Comparison of ENCODE assay signal across 8 mouse cellular contexts in the genomic region with DNA sequence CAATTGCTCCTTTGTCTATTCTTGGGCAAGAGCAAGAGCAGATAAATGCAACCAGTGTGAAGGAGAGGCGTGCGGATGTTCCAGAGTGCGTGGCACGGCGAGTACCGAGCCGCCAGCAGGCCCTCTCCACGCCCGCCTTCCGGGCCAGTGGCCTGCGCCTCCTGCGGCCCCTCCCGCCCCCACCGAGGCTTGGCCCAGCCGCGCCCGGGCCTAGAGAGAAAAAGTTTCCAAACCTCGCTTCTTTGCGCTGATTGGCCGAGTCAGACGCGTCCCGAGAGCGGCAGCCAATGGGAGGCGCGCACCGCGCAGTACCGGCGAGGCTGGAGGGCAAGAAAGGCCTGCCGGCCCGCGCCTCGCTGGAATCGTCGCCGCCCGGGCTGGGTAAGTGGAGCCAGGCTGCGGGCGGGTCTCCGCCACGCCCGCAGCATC. TPM values are rescaled to one million over a fixed set of nuclear protein-coding genes. Genes with fewer than 3 reads are reported as not detected.
A peak's percentile ranks its signal among the peaks of the same experiment; 100 is the strongest.
DNase-seq lines count a peak whose midpoint lies in the region; ATAC-seq and TF ChIP-seq lines count a peak whose summit lies in the region.

A gene (plus strand): TSS at position 288 of the 429 bp plus-strand sequence.
A gene (minus strand): TSS at position 364 of the 429 bp plus-strand sequence.

- peak; percentile 58 for DNase-seq in Patski (ENCODE audit: low read depth, low spot score)
- peak; percentile 86 to 92 for DNase-seq in cerebellum, postnatal 10 days
- DNase-seq in frontal cortex, postnatal 10 days (ENCODE audit: low spot score in 2 of 2) = peak; percentile 55 to 80
- peak; percentile 90 for DNase-seq in hindbrain, embryonic 11.5 days (ENCODE audit: low spot score)
- peak; percentile 81 for DNase-seq in layer of hippocampus, adult 9-11 months
- peak; percentile 97 for DNase-seq in lung, postnatal 0 days (ENCODE audit: low spot score)
- peak; percentile 81 for DNase-seq in ovary, postnatal 10 days (ENCODE audit: low spot score)
- DNase-seq in thymus, postnatal 10 days (ENCODE audit: low spot score in 2 of 2) = peak; percentile 87 to 89

- no peak for TF ChIP-seq CTCF in Patski (IDR thresholded peaks at IDR 0.05)
- no peak for TF ChIP-seq CTCF in lung, postnatal 0 days (IDR thresholded peaks at IDR 0.05)

- H3K27me3 ChIP-seq in Patski = no peaks in the 10 kb centered on the region
- H3K27me3 ChIP-seq in hindbrain, embryonic 11.5 days (ENCODE audit: control insufficient read depth, insufficient read depth, low read length) = no peaks in the 10 kb centered on the region
- no peaks in the 10 kb centered on the region for H3K27me3 ChIP-seq in lung, postnatal 0 days (replicated peaks; ENCODE audit: insufficient read depth, low read length)

- H3K27ac ChIP-seq in hindbrain, embryonic 11.5 days (ENCODE audit: low read depth, low read length) = peak within 1 kb of the TSS; percentile 69
- H3K27ac ChIP-seq in lung, postnatal 0 days (ENCODE audit: low read length) = peak within 1 kb of the TSS; percentile 89

- under 1% methylated on average over 37 of the region's 43 CpGs for WGBS in hindbrain, embryonic 11.5 days
- WGBS in lung, postnatal 0 days = 1% methylated on average over 31 of the region's 43 CpGs

- H3K4me2 ChIP-seq in hindbrain, embryonic 11.5 days (replicated peaks; ENCODE audit: low read depth, low read length) = peak within 1 kb of the TSS; percentile 65
- peak within 1 kb of the TSS; percentile 74 for H3K4me2 ChIP-seq in lung, postnatal 0 days (replicated peaks; ENCODE audit: low read depth, low read length)

- in situ Hi-C loops in Patski (cut with MboI; ENCODE audit: low pct_unique_long_range_greater_than_20kb) = no loop called here

- POLR2A ChIA-PET in Patski (lab: Charles Lee) = interaction anchor here (0.7 kb wide), 1 partner anchor 264 kb away, joined by 3 read pairs; no protein-coding TSS in a partner anchor

- CTCF ChIA-PET in Patski (lab: Charles Lee) = interaction anchor here (1.5 kb wide), 1 partner anchor 18 kb away, joined by 3 read pairs; no protein-coding TSS in a partner anchor

- no peaks in the 10 kb centered on the region for H3K4me1 ChIP-seq in hindbrain, embryonic 11.5 days (replicated peaks; ENCODE audit: control insufficient read depth, insufficient read depth, low read length)
- peaks cover 10% of the 10 kb centered on the region for H3K4me1 ChIP-seq in lung, postnatal 0 days (ENCODE audit: insufficient read depth, low read depth, low read length)

- peak within 1 kb of the TSS; percentile 80 for H3K4me3 ChIP-seq in hindbrain, embryonic 11.5 days (ENCODE audit: low read depth, low read length)
- H3K4me3 ChIP-seq in lung, postnatal 0 days (ENCODE audit: low read depth, low read length) = peak within 1 kb of the TSS; percentile 62

- H3K9ac ChIP-seq in hindbrain, embryonic 11.5 days (ENCODE audit: low read depth, low read length) = peak within 1 kb of the TSS; percentile 91
- peak within 1 kb of the TSS; percentile 69 for H3K9ac ChIP-seq in lung, postnatal 0 days (replicated peaks; ENCODE audit: low read depth)

- no peaks in the 10 kb centered on the region for H3K36me3 ChIP-seq in hindbrain, embryonic 11.5 days (ENCODE audit: control insufficient read depth, insufficient read depth, low read length)
- H3K36me3 ChIP-seq in lung, postnatal 0 days (ENCODE audit: insufficient read depth, low read length) = no peaks in the 10 kb centered on the region

- TF ChIP-seq EP300 in lung, postnatal 0 days (IDR thresholded peaks at IDR 0.05) = no peak

- no peaks in the 10 kb centered on the region for H3K9me3 ChIP-seq in hindbrain, embryonic 11.5 days (ENCODE audit: control insufficient read depth, low read length)
- H3K9me3 ChIP-seq in lung, postnatal 0 days (ENCODE audit: low read length) = no peaks in the 10 kb centered on the region

- peak; percentile 93 for ATAC-seq in Patski
- peak; percentile 88 for ATAC-seq in hindbrain, embryonic 11.5 days (ENCODE audit: low FRiP score)
- peak; percentile 87 for ATAC-seq in lung, postnatal 0 days

RNA-seq across cellular contexts. Expression of the first gene that starts in this region (rescaled TPM):
- 81.0 TPM for polyA plus RNA-seq in Patski (2021)
- 144 and 148 TPM in 2 replicates for polyA plus RNA-seq in hindbrain, embryonic 11.5 days (2014; fragmentation: Nextera tagmentation; extraction: Ambion mirVana)
- 37.7 TPM in 2 replicates for polyA plus RNA-seq in lung, postnatal 0 days (2015; fragmentation: Nextera tagmentation; extraction: Ambion mirVana)

RNA-seq across cellular contexts. Expression of the second gene that starts in this region (rescaled TPM):
- 23.4 TPM for polyA plus RNA-seq in Patski (2021)
- 18.1 and 24.2 TPM in 2 replicates for polyA plus RNA-seq in hindbrain, embryonic 11.5 days (2014; fragmentation: Nextera tagmentation; extraction: Ambion mirVana)
- 13.2 and 14.0 TPM in 2 replicates for polyA plus RNA-seq in lung, postnatal 0 days (2015; fragmentation: Nextera tagmentation; extraction: Ambion mirVana)

Comparison
In these comparisons a context has a peak if more than half of its experiments do, and no peak if none do; other contexts are left out.
1. Peak in every context shown above with its lines: DNase-seq, ATAC-seq, H3K4me3 ChIP-seq and H3K27ac ChIP-seq.